Mouse (Mus musculus): Measurements from ENCODE around the gene Pdpr. TPM values are rescaled to one million over a fixed set of nuclear protein-coding genes. Genes with fewer than 3 reads are reported as not detected.

Gene Pdpr
- total and polyA plus RNA-seq, 2 experiments = 7.7 to 18.4 TPM

GRCm38 (mm10) chr8:111155721-111156436, 61.4 kb downstream of the Pdpr start:
- peaks cover 31% of the 10 kb centered on the region for H3K36me3 ChIP-seq (ENCODE audit: control insufficient read depth, insufficient read depth, low read length)
- 92% methylated on average over 8 of the region's 8 CpGs for WGBS
- DNase-seq (ENCODE audit: extremely low read depth, low read depth, low spot score) = no peak

GRCm38 (mm10) chr8:111157617-111158016, 63.2 kb downstream of the Pdpr start:
- H3K79me2 ChIP-seq (ENCODE audit: control insufficient read depth, insufficient read depth, low read length) = no peaks in the 10 kb centered on the region
- TF ChIP-seq POLR2A (IDR thresholded peaks at IDR 0.05; ENCODE audit: extremely low read depth, insufficient read depth, low read length) (no peak), CTCF (IDR thresholded peaks at IDR 0.05; ENCODE audit: low read depth, low read length) (peak; percentile 74)
- H3K9ac ChIP-seq (ENCODE audit: low read depth, low read length) = no peak overlapping the region
- no peaks in the 10 kb centered on the region for H3K4me1 ChIP-seq (ENCODE audit: control insufficient read depth, insufficient read depth, low read length)
- WGBS = 57% methylated on average over 14 of the region's 14 CpGs
- no peaks in the 10 kb centered on the region for H3K27me3 ChIP-seq (ENCODE audit: control insufficient read depth, insufficient read depth, low read length)
- no peak overlapping the region for H3K4me3 ChIP-seq (ENCODE audit: insufficient read depth, low read depth, low read length)
- H3K27ac ChIP-seq (replicated peaks; ENCODE audit: insufficient read depth, low read depth, low read length) = no peak overlapping the region
- peaks cover 39% of the 10 kb centered on the region for H3K36me3 ChIP-seq (ENCODE audit: control insufficient read depth, insufficient read depth, low read length)
- DNase-seq (ENCODE audit: extremely low read depth, low read depth, low spot score) = no peak

More at GRCm38 (mm10) chr8:111155721-111156436, 61.4 kb downstream of the Pdpr start:
- Histone ChIP-seq H3K27me3 (ENCODE audit: control insufficient read depth, insufficient read depth, low read length) (no peaks in the 10 kb centered on the region), H3K27ac (replicated peaks; ENCODE audit: insufficient read depth, low read depth, low read length) (no peak overlapping the region), H3K4me3 (ENCODE audit: insufficient read depth, low read depth, low read length) (no peak overlapping the region), H3K4me1 (ENCODE audit: control insufficient read depth, insufficient read depth, low read length) (no peaks in the 10 kb centered on the region), H3K9ac (ENCODE audit: low read depth, low read length) (no peak overlapping the region), H3K79me2 (ENCODE audit: control insufficient read depth, insufficient read depth, low read length) (no peaks in the 10 kb centered on the region)
- TF ChIP-seq CTCF (IDR thresholded peaks at IDR 0.05; ENCODE audit: low read depth, low read length) = no peak
- TF ChIP-seq POLR2A (IDR thresholded peaks at IDR 0.05; ENCODE audit: extremely low read depth, insufficient read depth, low read length) = no peak

DNA sequence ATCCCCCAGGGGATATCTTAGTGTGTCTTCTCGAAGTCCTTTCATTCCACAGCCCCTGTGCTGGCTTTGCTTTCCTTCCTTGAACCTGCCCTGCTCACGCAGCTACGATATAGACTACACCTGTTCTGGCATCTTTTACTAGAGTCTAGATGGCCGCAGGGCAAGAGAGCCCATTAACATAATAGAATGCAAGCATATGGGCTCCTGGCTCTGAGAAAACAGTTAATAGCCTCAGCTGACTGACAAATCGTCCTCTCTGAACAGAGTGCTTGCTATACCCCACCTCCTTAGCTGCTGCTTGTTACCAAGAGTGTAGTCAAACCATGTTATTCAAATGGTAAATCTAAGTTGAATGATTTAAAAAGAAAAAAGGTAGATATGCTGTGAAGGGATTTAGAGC, 77.2 kb downstream of the Pdpr start:
- no peaks in the 10 kb centered on the region for H3K27me3 ChIP-seq (ENCODE audit: control insufficient read depth, insufficient read depth, low read length)
- peaks cover 41% of the 10 kb centered on the region for H3K36me3 ChIP-seq (ENCODE audit: control insufficient read depth, insufficient read depth, low read length)
- H3K9ac ChIP-seq (ENCODE audit: low read depth, low read length) = no peak overlapping the region
- 95% methylated on average over 5 of the region's 5 CpGs for WGBS
- H3K4me3 ChIP-seq (ENCODE audit: insufficient read depth, low read depth, low read length) = no peak overlapping the region
- no peak overlapping the region for H3K27ac ChIP-seq (replicated peaks; ENCODE audit: insufficient read depth, low read depth, low read length)
- no peaks in the 10 kb centered on the region for H3K4me1 ChIP-seq (ENCODE audit: control insufficient read depth, insufficient read depth, low read length)
- H3K79me2 ChIP-seq (ENCODE audit: control insufficient read depth, insufficient read depth, low read length) = no peaks in the 10 kb centered on the region
- TF ChIP-seq CTCF (IDR thresholded peaks at IDR 0.05; ENCODE audit: low read depth, low read length) (no peak), POLR2A (IDR thresholded peaks at IDR 0.05; ENCODE audit: extremely low read depth, insufficient read depth, low read length) (no peak)
- no peak for DNase-seq (ENCODE audit: extremely low read depth, low read depth, low spot score)

DNA sequence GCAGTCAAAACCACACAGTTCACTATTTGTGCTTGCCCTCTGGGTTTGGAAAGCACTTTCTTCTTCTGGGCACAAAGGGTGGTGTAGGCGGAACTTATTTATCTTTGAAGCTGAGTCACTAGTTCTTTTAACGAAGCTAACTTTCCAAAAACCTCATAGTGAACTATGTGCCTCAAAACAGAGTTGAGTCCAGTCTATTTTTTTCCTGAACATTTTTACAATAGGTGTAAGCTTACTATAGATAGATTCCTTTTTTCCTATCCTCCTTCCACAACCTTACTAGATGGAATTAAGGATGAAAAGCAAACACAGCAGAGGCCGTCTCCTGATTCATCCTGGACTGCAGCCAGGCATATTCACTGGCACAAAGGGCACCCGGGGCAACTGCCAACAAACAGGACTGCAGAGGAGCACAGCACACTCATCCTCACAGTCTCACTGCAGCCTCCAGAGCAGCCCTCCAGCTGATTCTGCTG, 91.1 kb downstream of the Pdpr start:
- Histone ChIP-seq H3K79me2 (ENCODE audit: control insufficient read depth, insufficient read depth, low read length) (no peaks in the 10 kb centered on the region), H3K4me3 (ENCODE audit: insufficient read depth, low read depth, low read length) (no peak overlapping the region), H3K36me3 (ENCODE audit: control insufficient read depth, insufficient read depth, low read length) (peaks cover 27% of the 10 kb centered on the region), H3K27me3 (ENCODE audit: control insufficient read depth, insufficient read depth, low read length) (no peaks in the 10 kb centered on the region), H3K27ac (replicated peaks; ENCODE audit: insufficient read depth, low read depth, low read length) (no peak overlapping the region), H3K4me1 (ENCODE audit: control insufficient read depth, insufficient read depth, low read length) (peaks cover 8% of the 10 kb centered on the region; the same call in 1 of the 2 replicates), H3K9ac (ENCODE audit: low read depth, low read length) (no peak overlapping the region)
- peak; percentile 81 for DNase-seq (ENCODE audit: extremely low read depth, low read depth, low spot score)
- WGBS = 13% methylated on average over 4 of the region's 4 CpGs
- TF ChIP-seq CTCF (IDR thresholded peaks at IDR 0.05; ENCODE audit: low read depth, low read length) = no peak
- no peak for TF ChIP-seq POLR2A (IDR thresholded peaks at IDR 0.05; ENCODE audit: extremely low read depth, insufficient read depth, low read length)

Other genes starting within 250 kb of the Pdpr start
- 73.9 and 75.4 TPM in 2 replicates for gene Cog4, start 248.0 kb upstream of the Pdpr start, total RNA-seq (2014; rRNA removed)
- 27.8 and 29.4 TPM in 2 replicates for gene Cog4, start 248.0 kb upstream of the Pdpr start, polyA plus RNA-seq (2012; rRNA removed)
- 20.6 and 23.8 TPM in 2 replicates for gene Sf3b3, start 247.8 kb upstream of the Pdpr start, total RNA-seq (2014; rRNA removed)
- 10.8 and 12.1 TPM in 2 replicates for gene Sf3b3, start 247.8 kb upstream of the Pdpr start, polyA plus RNA-seq (2012; rRNA removed)
- 6.3 and 6.7 TPM in 2 replicates for gene Fuk, start 192.1 kb upstream of the Pdpr start, total RNA-seq (2014; rRNA removed)
- gene Fuk, start 192.1 kb upstream of the Pdpr start, polyA plus RNA-seq (2012; rRNA removed) = 11.2 and 11.4 TPM in 2 replicates
- gene St3gal2, start 174.7 kb upstream of the Pdpr start, total RNA-seq (2014; rRNA removed) = 0.83 and 1.3 TPM in 2 replicates
- 1.2 and 1.5 TPM in 2 replicates for gene St3gal2, start 174.7 kb upstream of the Pdpr start, polyA plus RNA-seq (2012; rRNA removed)
- gene Ddx19a, start 96.8 kb upstream of the Pdpr start, total RNA-seq (2014; rRNA removed) = 10.2 and 15.1 TPM in 2 replicates
- 11.8 and 12.0 TPM in 2 replicates for gene Ddx19a, start 96.8 kb upstream of the Pdpr start, polyA plus RNA-seq (2012; rRNA removed)
- gene Ddx19b, start 62.9 kb upstream of the Pdpr start, total RNA-seq (2014; rRNA removed) = 5.8 and 7.1 TPM in 2 replicates
- 3.3 and 3.4 TPM in 2 replicates for gene Ddx19b, start 62.9 kb upstream of the Pdpr start, polyA plus RNA-seq (2012; rRNA removed)
- gene Aars, start 61.5 kb upstream of the Pdpr start, total RNA-seq (2014; rRNA removed) = 60.1 and 60.5 TPM in 2 replicates
- 56.6 and 56.9 TPM in 2 replicates for gene Aars, start 61.5 kb upstream of the Pdpr start, polyA plus RNA-seq (2012; rRNA removed)
- gene Exosc6, start 38.3 kb upstream of the Pdpr start, total RNA-seq (2014; rRNA removed) = not detected in 2 replicates
- gene Exosc6, start 38.3 kb upstream of the Pdpr start, polyA plus RNA-seq (2012; rRNA removed) = not detected in 2 replicates
- not detected in 2 replicates for gene Clec18a, start 2.2 kb upstream of the Pdpr start, total RNA-seq (2014; rRNA removed)
- not detected in 2 replicates for gene Clec18a, start 2.2 kb upstream of the Pdpr start, polyA plus RNA-seq (2012; rRNA removed)
- 13.5 and 18.1 TPM in 2 replicates for gene Glg1, start 164.6 kb downstream of the Pdpr start, total RNA-seq (2014; rRNA removed)
- gene Glg1, start 164.6 kb downstream of the Pdpr start, polyA plus RNA-seq (2012; rRNA removed) = 10.1 and 12.0 TPM in 2 replicates
- 12.2 and 14.0 TPM in 2 replicates for gene Rfwd3, start 205.6 kb downstream of the Pdpr start, total RNA-seq (2014; rRNA removed)
- gene Rfwd3, start 205.6 kb downstream of the Pdpr start, polyA plus RNA-seq (2012; rRNA removed) = 4.9 and 6.3 TPM in 2 replicates
- 6.0 and 6.4 TPM in 2 replicates for gene Mlkl, start 243.5 kb downstream of the Pdpr start, total RNA-seq (2014; rRNA removed)
- gene Mlkl, start 243.5 kb downstream of the Pdpr start, polyA plus RNA-seq (2012; rRNA removed) = 1.1 and 2.5 TPM in 2 replicates

Measured in liver, adult 2 months (tissue).